Mouse (Mus musculus) CH12.LX (cell line): ENCODE results near the gene Nol3. TPM values are rescaled to one million over a fixed set of nuclear protein-coding genes. Genes with fewer than 3 reads are reported as not detected.

Experiments
- DNase-seq: peaks from one replicate; pipeline ENCODE4 v3.0.0-alpha.2; 2013; ENCODE audit errors: extremely low read depth
- H3K27ac ChIP-seq: 2 replicates; pipeline ENCODE4 v1.5.1; 2012; ENCODE audit warnings: low read depth, mild to moderate bottlenecking, control low read depth, moderate library complexity; ENCODE audit not compliant: insufficient read depth
- H3K27me3 ChIP-seq: replicated peaks from 2 replicates; pipeline ENCODE3; 2012; ENCODE audit warnings: inconsistent platforms
- H3K36me3 ChIP-seq, 2 experiments: replicated peaks in 1 of 2; 2 replicates each; pipeline versions ENCODE3 to v1.6.1; 2012; ENCODE audit warnings: inconsistent platforms in 1 of 2, low read length in 1 of 2, mild to moderate bottlenecking in 1 of 2, mixed read lengths in 1 of 2, moderate library complexity in 1 of 2; ENCODE audit not compliant: control insufficient read depth in 1 of 2, insufficient read depth in 1 of 2
- H3K4me1 ChIP-seq, 2 experiments: 2 replicates each; pipeline ENCODE4 v1.6.1; 2012; ENCODE audit warnings: inconsistent platforms in 1 of 2, moderate library complexity in 1 of 2; ENCODE audit not compliant: insufficient read depth in 2 of 2, control insufficient read depth in 1 of 2
- H3K4me2 ChIP-seq: 2 replicates; pipeline ENCODE4 v1.6.1; 2012; ENCODE audit warnings: low read depth, mild to moderate bottlenecking, control low read depth; ENCODE audit not compliant: poor library complexity, insufficient read depth, severe bottlenecking
- H3K4me3 ChIP-seq, 3 experiments: fragments of 150-350 bp in 1 of 3; sonication (generic) in 1 of 3; replicated peaks in 1 of 3; 2 replicates each; pipeline versions ENCODE3 to v1.5.1; 2011 to 2012; ENCODE audit warnings: low read depth in 2 of 3, low read length in 2 of 3, mild to moderate bottlenecking in 2 of 3, moderate library complexity in 2 of 3, control low read depth in 1 of 3, improper control_type of control experiment in 1 of 3, inconsistent platforms in 1 of 3, mixed read lengths in 1 of 3; ENCODE audit not compliant: poor library complexity in 1 of 3
- H3K79me2 ChIP-seq: replicated peaks from 2 replicates; pipeline ENCODE4 v1.6.1; 2012; ENCODE audit warnings: mild to moderate bottlenecking, moderate library complexity; ENCODE audit not compliant: control insufficient read depth, poor library complexity, insufficient read depth, severe bottlenecking; ENCODE audit errors: extremely low read depth
- H3K9ac ChIP-seq: 2 replicates; pipeline ENCODE4 v1.6.1; 2012; ENCODE audit warnings: low read depth, mild to moderate bottlenecking, control low read depth, moderate library complexity; ENCODE audit not compliant: insufficient read depth
- H3K9me3 ChIP-seq: replicated peaks from 2 replicates; pipeline ENCODE3; 2012; ENCODE audit warnings: low read length, inconsistent platforms, mixed read lengths
- CHD1 ChIP-seq: IDR thresholded peaks from 2 replicates; pipeline ENCODE4 v1.6.1; 2012; ENCODE audit warnings: low read depth, low read length, improper control_type of control experiment, inconsistent platforms
- CHD2 ChIP-seq: IDR thresholded peaks from 2 replicates; pipeline ENCODE4 v1.6.1; 2011; ENCODE audit warnings: low read length, improper control_type of control experiment
- ELF1 ChIP-seq: IDR thresholded peaks from 2 replicates; pipeline ENCODE4 v1.6.1; 2014; ENCODE audit warnings: low read depth, mild to moderate bottlenecking, inconsistent platforms, low read length, improper control_type of control experiment
- ETS1 ChIP-seq: conservative IDR thresholded peaks from 2 replicates; pipeline ENCODE4 v1.6.1; 2012; ENCODE audit warnings: low read depth, mild to moderate bottlenecking, inconsistent platforms, low read length, improper control_type of control experiment, moderate library complexity
- GABPA ChIP-seq: IDR thresholded peaks from 2 replicates; pipeline ENCODE4 v1.6.1; 2012; ENCODE audit warnings: low read depth, low read length, improper control_type of control experiment, inconsistent platforms; ENCODE audit not compliant: insufficient replicate concordance
- KAT2A ChIP-seq: IDR thresholded peaks from 2 replicates; pipeline ENCODE4 v1.6.1; 2012; ENCODE audit warnings: low read length, improper control_type of control experiment, inconsistent platforms; ENCODE audit not compliant: insufficient replicate concordance
- MAFK ChIP-seq: IDR thresholded peaks from 2 replicates; pipeline ENCODE4 v1.6.1; 2011; ENCODE audit warnings: low read length, improper control_type of control experiment; ENCODE audit not compliant: insufficient replicate concordance
- MEF2A ChIP-seq: IDR thresholded peaks from 2 replicates; pipeline ENCODE4 v1.6.1; 2014; ENCODE audit warnings: low read depth, mild to moderate bottlenecking, inconsistent platforms, low read length, improper control_type of control experiment, borderline replicate concordance
- NELFE ChIP-seq: IDR thresholded peaks from 2 replicates; pipeline ENCODE4 v1.6.1; 2011; ENCODE audit warnings: low read depth, low read length, improper control_type of control experiment
- NRF1 ChIP-seq: IDR thresholded peaks from 2 replicates; pipeline ENCODE4 v1.6.1; 2014; ENCODE audit warnings: low read depth, mild to moderate bottlenecking, inconsistent platforms, low read length, improper control_type of control experiment, moderate library complexity
- SMC3 ChIP-seq: IDR thresholded peaks from 2 replicates; pipeline ENCODE4 v1.6.1; 2011; ENCODE audit warnings: low read depth, low read length, improper control_type of control experiment
- USF1 ChIP-seq: IDR thresholded peaks from 2 replicates; pipeline ENCODE4 v1.6.1; 2014; ENCODE audit warnings: low read depth, mild to moderate bottlenecking, inconsistent platforms, low read length, improper control_type of control experiment
- USF2 ChIP-seq: conservative IDR thresholded peaks from 2 replicates; pipeline ENCODE4 v1.6.1; 2011; ENCODE audit warnings: low read depth, low read length, improper control_type of control experiment
- ZC3H11A ChIP-seq: IDR thresholded peaks from 2 replicates; pipeline ENCODE4 v1.6.1; 2012; ENCODE audit warnings: low read depth, mild to moderate bottlenecking, inconsistent platforms, low read length, improper control_type of control experiment
- ZKSCAN1 ChIP-seq: IDR thresholded peaks from 2 replicates; pipeline ENCODE4 v1.6.1; 2012; ENCODE audit warnings: low read depth, inconsistent platforms, low read length, improper control_type of control experiment, borderline replicate concordance
- ZMIZ1 ChIP-seq: IDR thresholded peaks from 2 replicates; pipeline ENCODE4 v1.6.1; 2012; ENCODE audit warnings: low read depth, mild to moderate bottlenecking, inconsistent platforms, low read length, improper control_type of control experiment
- dilution Hi-C: fragments of 300-500 bp; cut with MboI; formaldehyde crosslinking; loops from 2 replicates; pipeline ENCODE4 v1.14.3; 2020; ENCODE audit warnings: low sequenced_read_pairs; ENCODE audit not compliant: extremely low pct_unique_long_range_greater_than_20kb, extremely low pct_ligation_motif_present
- in situ Hi-C: fragments of 300-500 bp; cut with MboI; formaldehyde crosslinking; loops from 3 replicates; pipeline ENCODE4 v1.14.3; 2019; ENCODE audit warnings: low sequenced_read_pairs, low pct_ligation_motif_present, low pct_unique_long_range_greater_than_20kb, mixed read lengths
- polyA plus RNA-seq: library from polyadenylated mRNA; unstranded; fragments of >175 nt; gene quantifications from 2 replicates; pipeline ENCODE4 v1.2.1, GENCODE M21; 2012; ENCODE audit warnings: low read depth; ENCODE audit not compliant: insufficient read length
- total RNA-seq, 2 experiments: library from RNA; depleted of rRNA; stranded (reverse); fragments of 300-350 nt in 1 of 2; fragments of >200 nt in 1 of 2; gene quantifications; 2 replicates each; pipeline ENCODE4 v1.2.3; 2012 to 2014

Gene Nol3
- total and polyA plus RNA-seq, 3 experiments, result 0.31 to 0.34 TPM; not detected in 1

DNA sequence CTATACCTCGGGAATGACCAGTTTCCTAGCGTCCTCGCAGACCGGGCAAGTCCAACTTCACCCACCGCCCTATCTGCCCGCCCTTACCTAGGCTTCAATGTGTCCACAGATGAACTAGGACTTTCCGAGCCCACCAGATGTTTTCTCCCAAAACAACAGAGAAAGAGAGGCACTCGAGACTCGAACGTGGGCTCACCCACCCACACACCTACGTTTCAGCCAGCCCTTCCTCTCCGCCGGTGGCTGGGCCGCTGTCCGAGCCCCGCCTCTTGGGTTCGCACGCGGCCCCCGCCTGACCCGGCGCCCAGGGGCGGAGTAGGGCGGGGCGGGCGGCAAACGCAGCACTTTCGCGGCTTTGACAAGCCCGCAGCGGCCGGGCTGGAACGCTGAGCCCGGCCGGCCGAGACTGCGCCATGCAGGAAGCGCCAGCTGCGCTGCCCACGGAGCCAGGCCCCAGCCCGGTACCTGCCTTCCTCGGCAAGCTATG lies 6.4 kb upstream of the Nol3 start, which contains the start of gene Hsf4:
Gene Hsf4, plus strand, starts transcription at position 341 of the 487 bp plus-strand sequence.
- Histone ChIP-seq H3K9ac (no peak within 1 kb of the TSS), H3K27me3 (no peaks in the 10 kb centered on the region), H3K4me2 (no peak within 1 kb of the TSS), H3K36me3 (peaks cover 22 to 37% of the 10 kb centered on the region in 2 experiments), H3K4me3 (no peak within 1 kb of the TSS), H3K27ac (no peak within 1 kb of the TSS), H3K4me1 (peaks cover 0 to 16% of the 10 kb centered on the region in 2 experiments; a peak in 2 of 4 replicates), H3K79me2 (no peaks in the 10 kb centered on the region), H3K9me3 (peaks cover 19% of the 10 kb centered on the region)
- TF ChIP-seq SMC3 (no peak), ZMIZ1 (no peak), KAT2A (no peak), ZKSCAN1 (no peak)
- in situ Hi-C loops (no loop called here), dilution Hi-C loops (no loop called here)
- no peak for DNase-seq

DNA sequence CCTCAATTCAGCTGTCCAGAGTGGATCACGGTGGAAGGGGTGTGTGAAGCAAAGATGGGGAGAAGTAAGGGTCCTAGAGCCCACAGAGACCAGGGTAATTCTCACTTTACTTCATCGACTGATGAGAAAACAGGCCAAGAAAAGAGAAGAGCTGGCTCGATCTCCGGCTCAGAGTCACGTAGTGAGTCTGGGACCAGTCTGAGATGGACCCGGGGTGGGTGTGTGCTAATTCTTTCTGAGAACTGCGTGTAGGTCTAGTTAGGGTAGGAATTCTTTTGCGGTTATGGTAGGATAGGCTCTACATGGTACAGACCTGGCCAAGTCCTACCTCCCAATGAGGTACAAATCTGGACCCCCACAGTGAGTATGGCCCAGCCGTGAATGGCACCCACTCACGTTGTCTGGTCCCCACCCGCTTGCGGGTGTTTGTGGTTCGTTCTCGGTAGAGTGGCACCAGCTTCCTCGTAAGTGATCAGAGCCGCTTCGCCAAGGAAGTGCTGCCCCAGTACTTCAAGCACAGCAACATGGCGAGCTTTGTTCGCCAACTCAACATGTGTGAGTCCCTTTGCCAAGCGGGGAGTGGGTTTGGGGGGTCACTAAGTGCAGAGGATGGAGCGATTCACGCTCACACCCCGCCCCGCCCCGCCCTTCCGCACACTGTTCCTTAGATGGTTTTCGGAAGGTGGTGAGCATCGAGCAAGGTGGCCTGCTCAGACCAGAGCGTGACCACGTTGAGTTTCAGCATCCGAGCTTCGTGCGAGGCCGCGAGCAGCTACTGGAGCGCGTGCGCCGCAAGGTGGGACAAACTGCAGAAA lies 5.6 kb upstream of the Nol3 start:
- Histone ChIP-seq H3K27ac (no peak overlapping the region), H3K36me3 (peaks cover 22 to 37% of the 10 kb centered on the region in 2 experiments), H3K4me1 (peaks cover 0 to 16% of the 10 kb centered on the region in 2 experiments; a peak in 2 of 4 replicates), H3K79me2 (no peaks in the 10 kb centered on the region), H3K4me3 (no peak overlapping the region), H3K9ac (no peak overlapping the region), H3K27me3 (no peaks in the 10 kb centered on the region), H3K4me2 (no peak overlapping the region), H3K9me3 (peaks cover 19% of the 10 kb centered on the region)
- DNase-seq, result no peak
- in situ Hi-C loops (no loop called here), dilution Hi-C loops (no loop called here)
- TF ChIP-seq ELF1, result no peak
- no peak for TF ChIP-seq CHD1
- TF ChIP-seq USF1, result no peak
- no peak for TF ChIP-seq MAFK
- TF ChIP-seq NRF1, result no peak
- TF ChIP-seq GABPA, result no peak

DNA sequence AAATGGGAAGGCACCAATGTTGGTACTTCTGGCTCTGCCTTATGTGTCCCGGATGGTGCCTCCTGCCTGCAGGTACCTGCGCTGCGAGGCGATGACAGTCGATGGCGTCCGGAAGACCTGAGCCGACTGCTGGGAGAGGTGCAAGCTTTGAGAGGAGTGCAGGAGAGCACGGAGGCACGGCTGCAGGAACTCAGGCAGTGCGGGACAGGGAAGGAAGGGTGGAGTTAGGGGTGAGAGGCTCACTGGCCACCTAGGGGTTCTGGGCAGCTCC lies 5.1 kb upstream of the Nol3 start:
- H3K4me3 ChIP-seq, result no peak overlapping the region
- H3K79me2 ChIP-seq, result no peaks in the 10 kb centered on the region
- H3K9ac ChIP-seq, result no peak overlapping the region
- no peaks in the 10 kb centered on the region for H3K27me3 ChIP-seq
- TF ChIP-seq ZC3H11A, result no peak
- no peak for TF ChIP-seq USF2
- no peak for TF ChIP-seq ETS1
- no peak for TF ChIP-seq CHD2
- TF ChIP-seq ZMIZ1, result no peak
- TF ChIP-seq MEF2A, result no peak
- no peak for TF ChIP-seq NELFE
- peaks cover 19% of the 10 kb centered on the region for H3K9me3 ChIP-seq
- H3K4me2 ChIP-seq, result no peak overlapping the region
- peaks cover 0 to 16% of the 10 kb centered on the region in 2 experiments; a peak in 2 of 4 replicates for H3K4me1 ChIP-seq
- in situ Hi-C loops, result no loop called here
- dilution Hi-C loops, result no loop called here
- no peak overlapping the region for H3K27ac ChIP-seq
- H3K36me3 ChIP-seq, result peaks cover 22 to 37% of the 10 kb centered on the region in 2 experiments
- no peak for DNase-seq
